Mouse (Mus musculus) liver, postnatal 0 days (tissue): ENCODE data around the gene Jkamp.

ENCODE experiments used
- CTCF ChIP-seq: sonication (generic); IDR thresholded peaks from 2 replicates; pipeline ENCODE4 v1.5.1; 2016; ENCODE audit warnings: antibody characterized with exemption, low read depth
- EP300 ChIP-seq: IDR thresholded peaks from 2 replicates; pipeline ENCODE4 v1.6.1; 2016; ENCODE audit warnings: antibody characterized with exemption, low read depth, mild to moderate bottlenecking

DNA sequence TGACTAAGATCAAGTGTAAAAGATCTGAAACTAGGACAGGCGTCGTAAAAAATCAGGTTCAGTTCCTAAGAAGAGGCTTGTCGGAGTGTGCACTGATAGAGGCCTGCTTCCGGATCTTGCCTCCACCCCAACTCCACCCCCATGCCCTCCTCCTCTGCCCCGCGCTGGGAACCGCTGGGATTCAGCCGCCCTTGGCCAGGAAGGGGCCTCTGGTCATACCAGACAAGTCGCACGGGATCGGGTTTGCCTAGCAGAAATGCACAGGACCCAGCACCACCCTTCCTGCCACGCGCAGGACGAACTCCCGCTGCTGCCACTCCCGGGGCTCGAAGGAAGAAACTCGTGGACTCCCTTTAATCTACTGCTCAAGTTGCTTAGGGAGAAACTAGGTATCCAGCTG lies 3.0 kb upstream of the Jkamp start:
- TF ChIP-seq CTCF (no peak), EP300 (no peak)
